Mouse (Mus musculus) hindbrain, postnatal 0 days (tissue): ENCODE results near the gene Sirpb1a. TPM values are rescaled to one million over a fixed set of nuclear protein-coding genes. Genes with fewer than 3 reads are reported as not detected.
"Not testable (repeated sequence)": the region's sequence is repeated elsewhere in the genome, so short reads cannot be mapped to it uniquely, and the experiment has no call there.

Experiments used
- ATAC-seq: fragments of 200-750 bp; cut with Nextera tagmentation; 2 replicates; pipeline ENCODE4 v1.8.0; 2017; ENCODE audit warnings: mild to moderate bottlenecking, moderate TSS enrichment, moderate library complexity
- DNase-seq: peaks from one replicate; pipeline ENCODE4 v3.0.0-alpha.2; 2015; ENCODE audit warnings: low spot score
- H3K27ac ChIP-seq: fragments of 300-500 bp; sonication (generic); 2 replicates; pipeline ENCODE4 v1.5.1; 2014; ENCODE audit warnings: mild to moderate bottlenecking
- H3K27me3 ChIP-seq: fragments of 300-500 bp; sonication (generic); 2 replicates; pipeline ENCODE4 v1.6.1; 2014; ENCODE audit warnings: low read length, mixed read lengths; ENCODE audit not compliant: insufficient read depth
- H3K36me3 ChIP-seq: fragments of 300-500 bp; sonication (generic); 2 replicates; pipeline ENCODE4 v1.6.1; 2014; ENCODE audit warnings: low read length, mixed read lengths; ENCODE audit not compliant: insufficient read depth
- H3K4me1 ChIP-seq: fragments of 300-500 bp; sonication (generic); 2 replicates; pipeline ENCODE4 v1.6.1; 2014; ENCODE audit warnings: antibody characterized with exemption, low read length, mixed read lengths; ENCODE audit not compliant: insufficient read depth
- H3K4me2 ChIP-seq: fragments of 300-500 bp; sonication (generic); 2 replicates; pipeline ENCODE4 v1.6.1; 2014; ENCODE audit warnings: low read depth, mild to moderate bottlenecking, low read length, moderate library complexity, mixed read lengths
- H3K4me3 ChIP-seq: fragments of 300-500 bp; sonication (generic); 2 replicates; pipeline ENCODE4 v1.5.1; 2014; ENCODE audit warnings: low read length
- H3K9ac ChIP-seq: fragments of 300-500 bp; sonication (generic); replicated peaks from 2 replicates; pipeline ENCODE4 v1.6.1; 2014; ENCODE audit warnings: mild to moderate bottlenecking, low read length, moderate library complexity, mixed read lengths
- H3K9me3 ChIP-seq: fragments of 300-500 bp; sonication (generic); 2 replicates; pipeline ENCODE4 v1.6.1; 2016; ENCODE audit warnings: low read length, mixed read lengths
- CTCF ChIP-seq: IDR thresholded peaks from 2 replicates; pipeline ENCODE4 v1.5.1; 2016; ENCODE audit warnings: antibody characterized with exemption, control low read depth, low read depth
- WGBS: fragments of 180-500 bp; shearing (Covaris S2); extraction: QIAGEN DNeasy Blood & Tissue Kit; methylation state at CpG from one replicate; pipeline ENCODE4 v1.1.7; 2014; 5-methylcytosine and 5-hydroxymethylcytosine counted together
- polyA plus RNA-seq: library from polyadenylated mRNA; unstranded; fragments of >200 nt; fragmentation: Nextera tagmentation; extraction: Ambion mirVana; gene quantifications from 2 replicates; pipeline ENCODE4 v1.2.1, GENCODE M21; 2015
- total RNA-seq: library from RNA; depleted of rRNA; stranded (reverse); fragments of >200 nt; gene quantifications from 2 replicates; pipeline ENCODE4 v1.2.3, GENCODE M21; 2014; rRNA removed

Gene Sirpb1a
- total RNA-seq (not detected in 2 replicates), polyA plus RNA-seq (not detected in 2 replicates)

DNA sequence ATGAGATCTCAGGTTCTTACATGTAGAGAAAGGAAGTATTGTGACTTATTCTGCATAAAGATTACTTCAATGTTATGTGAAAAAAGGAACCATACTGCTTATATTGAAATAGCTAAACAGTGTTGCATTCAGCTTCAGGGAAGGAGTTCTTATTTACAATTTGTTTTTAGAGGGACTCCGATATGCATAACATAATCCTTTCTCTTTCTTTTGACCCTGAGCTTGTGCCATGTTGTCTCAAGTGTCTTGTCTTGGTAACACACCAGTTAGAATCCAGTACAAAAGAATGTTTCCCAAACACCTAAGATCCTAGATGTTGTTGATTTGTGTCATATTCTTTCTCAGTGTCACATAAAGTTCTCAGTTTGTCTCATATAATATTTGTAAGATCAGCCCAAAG, at the start of gene Sirpb1a:
Gene Sirpb1a, minus strand, starts transcription at position 74 of the 400 bp plus-strand sequence.
- H3K27me3 ChIP-seq, ATAC-seq, H3K4me1 ChIP-seq, H3K4me2 ChIP-seq, H3K27ac ChIP-seq, H3K4me3 ChIP-seq, H3K9ac ChIP-seq, H3K9me3 ChIP-seq, DNase-seq, H3K36me3 ChIP-seq: not testable (repeated sequence)
- 90% methylated on average over 1 of the region's 1 CpGs for WGBS

DNA sequence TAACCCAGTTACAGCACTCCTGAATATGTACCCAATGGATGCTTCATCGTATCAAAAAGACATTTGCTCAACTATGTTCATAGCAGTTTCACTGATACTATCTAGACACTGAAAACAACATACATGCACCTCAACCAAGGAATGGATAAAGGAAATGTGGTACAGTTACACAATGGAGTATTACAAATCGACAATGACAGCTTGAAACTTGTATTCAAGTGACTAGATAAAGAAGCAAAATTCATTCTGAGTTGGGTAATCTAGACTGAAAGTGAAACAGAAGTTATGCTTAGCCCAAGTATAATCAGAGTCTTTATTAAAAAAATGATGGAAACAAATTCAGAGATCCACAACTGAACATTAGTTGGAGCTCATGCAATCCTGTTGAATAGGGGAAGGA, 48.5 kb upstream of the Sirpb1a start:
- ATAC-seq, H3K27ac ChIP-seq, H3K9me3 ChIP-seq, H3K4me3 ChIP-seq, H3K36me3 ChIP-seq, H3K4me2 ChIP-seq, H3K27me3 ChIP-seq, H3K9ac ChIP-seq, DNase-seq, H3K4me1 ChIP-seq: not testable (repeated sequence)
- WGBS, result 98% methylated on average over 1 of the region's 2 CpGs

DNA sequence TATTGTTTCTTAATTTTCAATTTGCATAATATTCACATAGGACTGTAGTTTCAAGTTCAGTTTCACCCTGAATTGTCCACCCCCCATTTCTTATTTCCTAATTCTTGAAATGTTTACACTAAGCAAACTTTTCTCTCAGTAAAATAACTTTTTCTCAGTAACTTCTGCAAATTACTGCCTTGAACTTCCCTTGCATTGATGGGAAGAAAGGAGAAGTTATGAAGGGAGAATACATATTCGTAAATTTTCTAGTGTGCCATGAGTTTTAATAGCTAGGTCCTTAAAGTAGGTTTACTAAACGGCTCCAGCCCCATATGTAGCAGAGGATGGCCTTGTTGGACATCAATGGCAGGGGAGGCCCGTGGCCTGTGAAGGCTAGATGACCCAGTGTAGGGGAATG, 43.8 kb upstream of the Sirpb1a start:
- H3K4me2 ChIP-seq, H3K27ac ChIP-seq, DNase-seq, H3K9ac ChIP-seq, H3K27me3 ChIP-seq, H3K9me3 ChIP-seq, H3K36me3 ChIP-seq, ATAC-seq, H3K4me1 ChIP-seq, H3K4me3 ChIP-seq: not testable (repeated sequence)
- 86% methylated on average over 1 of the region's 3 CpGs for WGBS

DNA sequence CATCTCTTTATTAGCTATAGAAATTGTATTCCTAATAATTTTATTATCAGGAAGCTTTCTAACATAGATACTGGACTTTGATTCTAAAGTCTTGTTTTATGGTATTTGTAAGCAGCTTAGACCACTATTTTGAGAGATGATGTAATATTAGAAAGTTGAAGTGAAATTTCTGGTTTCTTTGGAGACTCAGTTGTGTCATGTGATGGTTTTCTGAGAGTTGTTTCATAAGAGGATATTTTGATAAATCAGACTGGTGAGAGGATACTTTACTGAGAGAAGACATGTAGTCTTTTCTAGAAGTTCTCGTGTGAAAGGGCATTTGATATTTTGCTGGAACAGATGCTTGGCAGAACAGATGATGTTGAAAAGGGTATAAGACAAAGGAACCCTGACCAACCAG, 17.6 kb upstream of the Sirpb1a start:
- H3K9ac ChIP-seq, H3K36me3 ChIP-seq, H3K4me2 ChIP-seq, H3K27me3 ChIP-seq, H3K4me3 ChIP-seq, H3K27ac ChIP-seq, H3K4me1 ChIP-seq, H3K9me3 ChIP-seq, ATAC-seq, DNase-seq: not testable (repeated sequence)
- 85% methylated on average over 1 of the region's 1 CpGs for WGBS

DNA sequence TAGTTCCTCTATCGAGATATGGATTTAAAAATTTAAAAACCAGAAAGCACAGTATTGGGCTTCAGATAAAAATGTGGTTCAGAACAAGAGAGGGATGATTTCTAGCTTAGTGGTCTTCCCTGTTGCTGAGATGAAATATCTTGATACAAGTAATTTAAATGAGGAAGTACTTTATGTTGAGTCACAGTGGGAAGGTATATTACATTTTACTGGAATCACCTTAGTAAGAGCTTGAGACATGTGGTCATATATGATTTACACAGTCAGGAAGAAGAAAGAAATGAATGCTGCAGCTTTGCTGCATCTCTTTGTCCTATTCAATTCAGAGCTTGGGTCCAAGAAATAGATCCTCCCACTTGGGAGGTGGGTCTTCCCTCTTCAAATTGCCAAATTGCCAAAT, 13.5 kb upstream of the Sirpb1a start:
- H3K4me2 ChIP-seq, H3K27me3 ChIP-seq, H3K9ac ChIP-seq, H3K36me3 ChIP-seq, H3K4me3 ChIP-seq, DNase-seq, H3K9me3 ChIP-seq, H3K27ac ChIP-seq, ATAC-seq, H3K4me1 ChIP-seq: not testable (repeated sequence)
- WGBS, result 66% methylated on average over 1 of the region's 1 CpGs

DNA sequence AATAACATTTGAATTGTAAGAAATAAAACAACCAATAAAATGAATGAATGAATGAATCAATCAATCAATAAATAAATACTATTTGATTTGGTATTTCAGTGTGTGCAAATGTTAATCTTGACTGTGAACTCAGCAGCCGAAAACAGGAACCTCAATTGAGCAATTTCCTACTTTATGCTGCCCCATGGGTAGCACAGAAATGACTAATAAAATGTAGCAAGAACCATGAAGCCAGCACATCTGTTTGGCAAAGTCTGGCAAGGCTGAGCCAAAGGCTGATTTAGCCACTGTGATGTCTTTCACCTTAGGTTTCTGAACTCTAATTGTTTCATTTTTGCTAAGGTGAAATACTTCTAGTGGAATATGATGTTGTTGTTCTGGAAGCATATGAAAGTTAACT, 1.6 kb upstream of the Sirpb1a start:
- no peak for TF ChIP-seq CTCF
- H3K4me2 ChIP-seq, result no peak overlapping the region
- no peaks in the 10 kb centered on the region for H3K9me3 ChIP-seq
- 78% methylated on average over 1 of the region's 1 CpGs for WGBS
- no peak overlapping the region for H3K9ac ChIP-seq
- no peaks in the 10 kb centered on the region for H3K36me3 ChIP-seq
- no peak for ATAC-seq
- no peak for DNase-seq
- H3K4me3 ChIP-seq, result no peak overlapping the region
- H3K4me1 ChIP-seq, result no peaks in the 10 kb centered on the region
- no peaks in the 10 kb centered on the region for H3K27me3 ChIP-seq
- no peak overlapping the region for H3K27ac ChIP-seq

DNA sequence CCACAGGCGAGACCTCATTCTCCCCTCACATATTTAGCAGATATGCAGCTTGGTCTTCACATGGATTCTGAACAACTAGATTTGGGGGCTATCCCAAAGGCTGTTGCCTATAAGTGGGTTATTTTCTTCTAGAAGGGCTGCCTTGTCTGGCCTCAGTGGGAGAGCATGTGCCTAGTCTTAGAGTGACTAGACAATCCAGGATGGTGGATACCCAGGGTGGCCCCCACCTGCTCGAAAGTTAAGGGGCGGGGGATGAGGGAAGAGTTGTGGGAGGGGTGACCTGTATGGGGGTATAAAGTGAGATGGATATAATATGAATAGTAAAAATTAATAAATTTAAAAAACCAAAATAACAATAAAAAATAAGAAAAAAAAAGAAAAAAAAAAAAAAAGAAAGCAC, 70.6 kb downstream of the Sirpb1a start:
- H3K27me3 ChIP-seq, H3K9ac ChIP-seq, H3K9me3 ChIP-seq, H3K4me2 ChIP-seq, H3K27ac ChIP-seq, ATAC-seq, DNase-seq, H3K4me3 ChIP-seq, H3K4me1 ChIP-seq, H3K36me3 ChIP-seq: not testable (repeated sequence)
- 81% methylated on average over 3 of the region's 3 CpGs for WGBS

DNA sequence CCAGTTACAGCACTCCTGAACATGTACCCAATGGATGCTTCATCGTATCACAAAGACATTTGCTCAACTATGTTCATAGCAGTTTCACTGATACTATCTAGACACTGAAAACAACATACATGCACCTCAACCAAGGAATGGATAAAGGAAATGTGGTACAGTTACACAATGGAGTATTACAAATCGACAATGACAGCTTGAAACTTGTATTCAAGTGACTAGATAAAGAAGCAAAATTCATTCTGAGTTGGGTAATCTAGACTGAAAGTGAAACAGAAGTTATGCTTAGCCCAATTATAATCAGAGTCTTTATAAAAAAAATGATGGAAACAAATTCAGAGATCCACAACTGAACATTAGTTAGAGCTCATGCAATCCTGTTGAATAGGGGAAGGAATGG, 76.0 kb downstream of the Sirpb1a start:
- WGBS, result 92% methylated on average over 1 of the region's 2 CpGs
- DNase-seq, H3K36me3 ChIP-seq, H3K9me3 ChIP-seq, ATAC-seq, H3K27ac ChIP-seq, H3K4me2 ChIP-seq, H3K9ac ChIP-seq, H3K4me1 ChIP-seq, H3K27me3 ChIP-seq, H3K4me3 ChIP-seq: not testable (repeated sequence)

DNA sequence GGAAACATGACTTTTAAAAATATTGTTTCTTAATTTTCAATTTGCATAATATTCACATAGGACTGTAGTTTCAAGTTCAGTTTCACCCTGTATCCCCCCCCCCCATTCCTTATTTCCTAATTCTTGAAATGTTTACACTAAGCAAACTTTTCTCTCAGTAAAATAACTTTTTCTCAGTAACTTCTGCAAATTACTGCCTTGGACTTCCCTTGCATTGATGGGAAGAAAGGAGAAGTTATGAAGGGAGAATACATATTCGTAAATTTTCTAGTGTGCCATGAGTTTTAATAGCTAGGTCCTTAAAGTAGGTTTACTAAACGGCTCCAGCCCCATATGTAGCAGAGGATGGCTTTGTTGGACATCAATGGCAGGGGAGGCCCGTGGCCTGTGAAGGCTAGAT, 80.7 kb downstream of the Sirpb1a start:
- H3K27me3 ChIP-seq, result not testable (repeated sequence)
- WGBS, result 56% methylated on average over 3 of the region's 3 CpGs

More for the DNA sequence above, 80.7 kb downstream of the Sirpb1a start:
- not testable (repeated sequence) for H3K4me1 ChIP-seq, H3K9me3 ChIP-seq, H3K9ac ChIP-seq, H3K36me3 ChIP-seq, H3K27ac ChIP-seq, H3K4me3 ChIP-seq, H3K4me2 ChIP-seq, DNase-seq, ATAC-seq
